In the genomic region with DNA sequence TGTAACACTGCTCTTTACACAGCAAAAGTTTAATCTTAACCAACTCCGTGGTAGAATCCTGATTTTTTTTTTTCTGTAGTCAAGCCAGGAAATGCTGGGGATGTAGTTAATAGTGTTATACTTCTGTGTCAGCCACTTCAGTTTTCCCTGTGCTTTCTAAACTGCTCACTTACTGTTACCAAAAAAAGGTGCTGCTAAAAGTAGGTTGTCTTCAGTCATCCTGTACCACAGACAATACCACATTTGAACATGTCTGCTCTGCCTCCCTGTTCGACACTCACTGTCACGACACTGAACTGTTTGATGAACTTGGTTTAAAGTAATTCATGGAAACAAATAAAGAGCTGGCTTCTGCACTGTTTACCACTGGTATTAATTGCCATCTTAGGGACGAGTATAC, we compare ENCODE assay signal across 23 mouse cellular contexts.
DNase-seq lines count a peak whose midpoint lies in the region; ATAC-seq lines count a peak whose summit lies in the region.
"Had no signal": no experiment of that assay in that cellular context is flagged by ENCODE, and none has a peak within 500 bp of the region (broad histone marks: within the 10 kb centered on the region; RNA-seq: fewer than 3 reads in every experiment).

No protein-coding gene starts in this region.

- no peaks in the 10 kb centered on the region for H3K27me3 ChIP-seq in heart, embryonic 16.5 days (ENCODE audit: control insufficient read depth, insufficient read depth, low read length)
- H3K27me3 ChIP-seq: forebrain, embryonic 13.5 days; heart, embryonic 15.5 days; hindbrain, embryonic 12.5 days; hindbrain, embryonic 15.5 days had no signal

- no peaks in the 10 kb centered on the region for H3K4me1 ChIP-seq in heart, embryonic 16.5 days (ENCODE audit: control insufficient read depth, insufficient read depth, low read length)
- H3K4me1 ChIP-seq: forebrain, embryonic 10.5 days; forebrain, embryonic 13.5 days; heart, embryonic 15.5 days; hindbrain, embryonic 12.5 days; hindbrain, embryonic 15.5 days had no signal

- H3K9me3 ChIP-seq in heart, embryonic 16.5 days (replicated peaks; ENCODE audit: control insufficient read depth, low read length) = no peaks in the 10 kb centered on the region
- H3K9me3 ChIP-seq: forebrain, embryonic 10.5 days; forebrain, embryonic 13.5 days; heart, embryonic 15.5 days; hindbrain, embryonic 12.5 days; hindbrain, embryonic 15.5 days had no signal

- H3K27ac ChIP-seq in heart, embryonic 16.5 days (ENCODE audit: low read length) = peak overlapping the region; percentile 27; the same call in 1 of the 2 replicates
- H3K27ac ChIP-seq: forebrain, embryonic 10.5 days; forebrain, embryonic 13.5 days; heart, embryonic 15.5 days; hindbrain, embryonic 12.5 days; hindbrain, embryonic 15.5 days had no signal

- no peak for DNase-seq in heart, adult 18-20 months
- peak; percentile 22 for DNase-seq in brain, adult 2 months (ENCODE audit: low read depth, low spot score)
- DNase-seq in naive thymus-derived CD4-positive, alpha-beta T cell, adult 2 months (ENCODE audit: low read depth) = peak; percentile 31
- peak; percentile 24 for DNase-seq in thymus, postnatal 4 days
- DNase-seq in cerebellum, postnatal 4 days (ENCODE audit: low spot score in 2 of 2) = no peak
- DNase-seq: adrenal gland, adult 2 months; adrenal gland, postnatal 14 days; cerebellum, adult 11-12 months; cerebellum, adult 8-10 months; cerebellum, postnatal 10 days; cerebellum, postnatal 36 days; gastrocnemius, postnatal 10 days; gastrocnemius, postnatal 36 days; heart, postnatal 14 days had no signal

- no peak overlapping the region for H3K4me2 ChIP-seq in heart, embryonic 16.5 days (ENCODE audit: low read depth, low read length)
- H3K4me2 ChIP-seq: forebrain, embryonic 13.5 days; heart, embryonic 11.5 days; heart, embryonic 15.5 days; hindbrain, embryonic 12.5 days; hindbrain, embryonic 15.5 days had no signal

- 65% methylated on average over 4 of the region's 4 CpGs for WGBS in heart, embryonic 16.5 days

- H3K9ac ChIP-seq in heart, embryonic 16.5 days (ENCODE audit: low read length) = no peak overlapping the region
- H3K9ac ChIP-seq: forebrain, embryonic 13.5 days; heart, embryonic 15.5 days; hindbrain, embryonic 12.5 days; hindbrain, embryonic 15.5 days had no signal

- H3K4me3 ChIP-seq in heart, embryonic 16.5 days (ENCODE audit: low read length) = no peak overlapping the region
- H3K4me3 ChIP-seq: forebrain, embryonic 10.5 days; forebrain, embryonic 13.5 days; heart, embryonic 15.5 days; hindbrain, embryonic 12.5 days; hindbrain, embryonic 15.5 days had no signal

- H3K36me3 ChIP-seq in heart, embryonic 16.5 days (ENCODE audit: control insufficient read depth, insufficient read depth) = peaks cover 23% of the 10 kb centered on the region

- no peak for ATAC-seq in heart, embryonic 16.5 days (replicated peaks; ENCODE audit: extremely low read depth, insufficient read depth, low FRiP score)
- ATAC-seq: CD4-positive, CD25-positive, alpha-beta regulatory T cell, adult 4 months; forebrain, embryonic 13.5 days; forebrain, embryonic 16.5 days had no signal

Comparison
In these comparisons a context has a peak if more than half of its experiments do, and no peak if none do; other contexts are left out.
1. DNase-seq: peak in brain, adult 2 months (single experiment), naive thymus-derived CD4-positive, alpha-beta T cell, adult 2 months (single experiment) and thymus, postnatal 4 days (single experiment); none in heart, adult 18-20 months (0 of 2) and cerebellum, postnatal 4 days (0 of 2).